Mouse (Mus musculus): Measurements from ENCODE around the gene Gpr152.

The Gpr152 gene

GRCm38 (mm10) chr19:4171393-4172290 is 32.1 kb downstream of the Gpr152 start:
- no peak for DNase-seq (ENCODE audit: low read depth)

GRCm38 (mm10) chr19:4172925-4173324 is 33.3 kb downstream of the Gpr152 start:
- no peak for DNase-seq (ENCODE audit: low read depth)

- no peak for DNase-seq (ENCODE audit: low read depth)
These were observed 35.9 kb downstream of the Gpr152 start, which contains the start of gene Carns1 for GRCm38 (mm10) chr19:4175368-4175947. Gene Carns1 (minus strand): TSS chr19:4175479.

- no peak for DNase-seq (ENCODE audit: low read depth)
These were observed 40.8 kb downstream of the Gpr152 start for GRCm38 (mm10) chr19:4180411-4180810.

- DNase-seq (ENCODE audit: low read depth) = no peak
These were observed 42.3 kb downstream of the Gpr152 start for GRCm38 (mm10) chr19:4181892-4182291.

- DNase-seq (ENCODE audit: low read depth) = no peak
These were observed 44.1 kb downstream of the Gpr152 start for GRCm38 (mm10) chr19:4183689-4184088.

GRCm38 (mm10) chr19:4184976-4185975 is 45.7 kb downstream of the Gpr152 start:
- DNase-seq (ENCODE audit: low read depth) = no peak

- no peak for DNase-seq (ENCODE audit: low read depth)
These were observed 47.7 kb downstream of the Gpr152 start for GRCm38 (mm10) chr19:4187303-4187702.

GRCm38 (mm10) chr19:4189051-4189620 is 49.5 kb downstream of the Gpr152 start:
- no peak for DNase-seq (ENCODE audit: low read depth)

GRCm38 (mm10) chr19:4190831-4191334 is 51.3 kb downstream of the Gpr152 start, which contains the start of gene Tbc1d10c:
Gene Tbc1d10c (minus strand): TSS chr19:4191284.
- DNase-seq (ENCODE audit: low read depth) = no peak

- DNase-seq (ENCODE audit: low read depth) = peak; percentile 92
These were observed 52.1 kb downstream of the Gpr152 start, which contains the start of gene Ppp1ca for GRCm38 (mm10) chr19:4191528-4192250. Gene Ppp1ca (plus strand): TSS chr19:4192065.

GRCm38 (mm10) chr19:4192251-4192985 is 52.8 kb downstream of the Gpr152 start:
- DNase-seq (ENCODE audit: low read depth) = no peak

GRCm38 (mm10) chr19:4193129-4193528 is 53.5 kb downstream of the Gpr152 start:
- DNase-seq (ENCODE audit: low read depth) = no peak

GRCm38 (mm10) chr19:4194021-4194724 is 54.6 kb downstream of the Gpr152 start:
- peak; percentile 22 for DNase-seq (ENCODE audit: low read depth)

- no peak for DNase-seq (ENCODE audit: low read depth)
These were observed 55.4 kb downstream of the Gpr152 start for GRCm38 (mm10) chr19:4194776-4195650.
